Mouse (Mus musculus) embryonic facial prominence, embryonic 15.5 days (tissue): ENCODE results near the gene Rubcnl. TPM values are rescaled to one million over a fixed set of nuclear protein-coding genes. Genes with fewer than 3 reads are reported as not detected.

ENCODE experiments used
- ATAC-seq: fragments of 200-750 bp; cut with Nextera tagmentation; 2 replicates; pipeline ENCODE4 v1.8.0; 2017; ENCODE audit warnings: low read depth, moderate TSS enrichment; ENCODE audit not compliant: insufficient number of reproducible peaks, low FRiP score, low TSS enrichment
- H3K27ac ChIP-seq: fragments of 300-500 bp; sonication (generic); replicated peaks from 2 replicates; pipeline ENCODE4 v1.5.1; 2015; ENCODE audit warnings: mild to moderate bottlenecking, inconsistent platforms
- H3K27me3 ChIP-seq: fragments of 300-500 bp; sonication (generic); 2 replicates; pipeline ENCODE4 v1.6.1; 2015; ENCODE audit warnings: inconsistent platforms
- H3K36me3 ChIP-seq: fragments of 300-500 bp; sonication (generic); 2 replicates; pipeline ENCODE4 v1.6.1; 2015; ENCODE audit warnings: mild to moderate bottlenecking, inconsistent platforms
- H3K4me1 ChIP-seq: fragments of 300-500 bp; sonication (generic); 2 replicates; pipeline ENCODE4 v1.6.1; 2015; ENCODE audit warnings: inconsistent platforms
- H3K4me2 ChIP-seq: fragments of 300-500 bp; sonication (generic); replicated peaks from 2 replicates; pipeline ENCODE4 v1.6.1; 2015; ENCODE audit warnings: mild to moderate bottlenecking, inconsistent platforms
- H3K4me3 ChIP-seq: fragments of 300-500 bp; sonication (generic); replicated peaks from 2 replicates; pipeline ENCODE4 v1.5.1; 2015; ENCODE audit warnings: mild to moderate bottlenecking, inconsistent platforms
- H3K9ac ChIP-seq: fragments of 300-500 bp; sonication (generic); 2 replicates; pipeline ENCODE4 v1.6.1; 2015; ENCODE audit warnings: inconsistent platforms
- H3K9me3 ChIP-seq: fragments of 300-500 bp; sonication (generic); replicated peaks from 2 replicates; pipeline ENCODE4 v1.6.1; 2016; ENCODE audit warnings: inconsistent platforms
- WGBS: fragments of 180-500 bp; shearing (Covaris S2); methylation state at CpG from one replicate; pipeline ENCODE4 v1.1.7; 2015; 5-methylcytosine and 5-hydroxymethylcytosine counted together
- polyA plus RNA-seq: library from polyadenylated mRNA; unstranded; fragments of >200 nt; fragmentation: Nextera tagmentation; extraction: Ambion mirVana; gene quantifications from 2 replicates; pipeline ENCODE4 v1.2.1, GENCODE M21; 2015

Rubcnl gene
- polyA plus RNA-seq, 1 experiment from 2014 or later: 0.59 TPM

GRCm38 (mm10) chr14:75017877-75018825, 2.3 kb downstream of the Rubcnl start:
- Histone ChIP-seq H3K27me3 (no peaks in the 10 kb centered on the region; the same call in 1 of the 2 replicates), H3K4me1 (0 out of 2 replicates have a peak, but pooled peaks cover 5% of the 10 kb centered on the region), H3K27ac (no peak overlapping the region), H3K9me3 (no peaks in the 10 kb centered on the region), H3K9ac (no peak overlapping the region), H3K36me3 (no peaks in the 10 kb centered on the region), H3K4me3 (no peak overlapping the region), H3K4me2 (no peak overlapping the region)
- no peak for ATAC-seq
- WGBS: 80% methylated on average over 18 of the region's 18 CpGs

DNA sequence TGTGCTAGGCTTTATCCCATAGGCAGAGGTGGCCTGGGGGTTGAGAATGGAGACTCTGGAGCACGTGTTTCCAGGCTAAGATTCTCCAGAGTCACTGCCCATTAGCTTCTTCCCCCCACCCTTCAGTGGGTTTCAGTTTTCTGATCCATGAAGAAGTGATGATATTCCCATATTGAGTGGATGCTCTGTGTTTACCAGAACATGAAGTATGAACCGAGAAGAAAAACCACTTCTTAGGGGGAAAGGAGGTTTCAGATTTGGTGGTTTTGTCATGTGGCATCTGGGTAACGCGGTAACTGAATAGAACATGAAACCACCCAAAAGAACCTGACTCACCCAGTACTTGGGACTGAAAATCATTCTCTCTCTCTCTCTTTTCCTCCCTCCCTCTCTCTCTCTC, 3.0 kb downstream of the Rubcnl start:
- no peak for ATAC-seq
- H3K4me2 ChIP-seq: no peak overlapping the region
- no peaks in the 10 kb centered on the region for H3K36me3 ChIP-seq
- 39% methylated on average over 4 of the region's 4 CpGs for WGBS
- H3K27ac ChIP-seq: no peak overlapping the region
- H3K27me3 ChIP-seq: no peaks in the 10 kb centered on the region; the same call in 1 of the 2 replicates
- no peak overlapping the region for H3K4me3 ChIP-seq
- H3K9me3 ChIP-seq: no peaks in the 10 kb centered on the region
- no peak overlapping the region for H3K9ac ChIP-seq
- H3K4me1 ChIP-seq: 0 out of 2 replicates have a peak, but pooled peaks cover 5% of the 10 kb centered on the region

DNA sequence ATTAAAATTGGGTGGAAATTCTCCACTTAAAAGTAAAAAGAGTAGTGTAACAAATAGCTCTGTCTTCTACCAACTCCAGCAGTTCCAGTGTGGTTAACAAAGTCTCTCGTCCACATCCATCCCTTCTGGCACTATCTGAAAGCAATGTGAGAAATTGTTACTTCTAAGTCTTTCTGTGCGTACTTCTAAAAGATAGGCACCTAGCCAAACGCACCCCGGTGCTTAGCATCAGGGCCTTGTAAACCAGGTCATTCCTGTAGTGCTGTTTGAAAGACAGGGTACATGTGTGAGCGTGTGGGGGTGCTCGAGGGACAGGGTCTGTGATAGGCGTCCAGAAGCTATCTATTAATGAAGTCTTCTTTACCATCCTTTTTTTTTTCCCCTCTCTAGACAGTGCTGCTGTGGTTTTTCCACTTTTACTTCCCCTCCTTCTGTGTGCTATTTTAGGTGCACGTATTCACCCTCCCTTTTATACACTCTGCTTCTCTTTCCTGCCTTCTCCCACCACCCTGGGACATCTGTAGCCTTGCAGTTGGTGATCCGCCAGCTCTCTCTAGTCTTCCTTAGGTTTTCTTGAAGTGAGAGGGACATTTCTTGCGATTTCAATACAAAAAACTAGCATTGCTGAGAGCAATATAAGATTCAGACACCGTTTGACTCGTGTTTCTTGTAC, 4.9 kb downstream of the Rubcnl start:
- Histone ChIP-seq H3K27ac (no peak overlapping the region), H3K4me1 (0 out of 2 replicates have a peak, but pooled peaks cover 5% of the 10 kb centered on the region), H3K4me2 (no peak overlapping the region), H3K9ac (no peak overlapping the region), H3K27me3 (no peaks in the 10 kb centered on the region; the same call in 1 of the 2 replicates), H3K36me3 (no peaks in the 10 kb centered on the region), H3K9me3 (no peaks in the 10 kb centered on the region), H3K4me3 (no peak overlapping the region)
- WGBS: 70% methylated on average over 12 of the region's 12 CpGs
- ATAC-seq: no peak

DNA sequence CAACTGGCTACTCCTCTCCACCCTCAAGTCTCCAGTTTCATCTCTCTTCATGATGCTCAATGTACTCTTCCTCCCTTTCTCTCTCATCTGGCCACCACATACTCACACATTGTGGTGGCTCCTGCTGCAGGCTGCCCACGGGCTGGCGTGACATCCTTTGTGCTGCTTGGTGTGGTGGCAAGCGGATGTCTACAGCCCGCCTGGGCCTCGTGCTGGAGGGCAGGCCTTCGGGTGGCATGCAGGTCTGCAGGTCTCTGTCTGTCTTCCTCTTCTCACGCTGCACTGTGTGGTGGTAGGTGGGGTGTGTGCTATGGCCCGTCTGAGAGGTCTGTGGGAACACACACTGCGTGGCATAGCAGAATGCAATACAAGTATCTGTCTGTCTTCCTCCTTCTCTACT, 6.7 kb downstream of the Rubcnl start:
- no peaks in the 10 kb centered on the region for H3K4me1 ChIP-seq
- no peaks in the 10 kb centered on the region for H3K9me3 ChIP-seq
- H3K4me3 ChIP-seq: no peak overlapping the region
- H3K27me3 ChIP-seq: no peaks in the 10 kb centered on the region
- H3K36me3 ChIP-seq: no peaks in the 10 kb centered on the region
- H3K4me2 ChIP-seq: no peak overlapping the region
- no peak overlapping the region for H3K27ac ChIP-seq
- H3K9ac ChIP-seq: no peak overlapping the region
- ATAC-seq: no peak
- 86% methylated on average over 9 of the region's 9 CpGs for WGBS

GRCm38 (mm10) chr14:75024793-75025710, 9.2 kb downstream of the Rubcnl start:
- 81% methylated on average over 8 of the region's 8 CpGs for WGBS
- no peaks in the 10 kb centered on the region for H3K36me3 ChIP-seq
- H3K9ac ChIP-seq: no peak overlapping the region
- ATAC-seq: no peak
- H3K4me1 ChIP-seq: no peaks in the 10 kb centered on the region
- H3K27me3 ChIP-seq: no peaks in the 10 kb centered on the region
- H3K4me2 ChIP-seq: no peak overlapping the region
- H3K27ac ChIP-seq: no peak overlapping the region
- no peaks in the 10 kb centered on the region for H3K9me3 ChIP-seq
- no peak overlapping the region for H3K4me3 ChIP-seq

GRCm38 (mm10) chr14:75030764-75031163, 14.9 kb downstream of the Rubcnl start:
- Histone ChIP-seq H3K9me3 (no peaks in the 10 kb centered on the region), H3K9ac (no peak overlapping the region), H3K27me3 (no peaks in the 10 kb centered on the region), H3K4me3 (no peak overlapping the region), H3K36me3 (no peaks in the 10 kb centered on the region), H3K4me1 (no peaks in the 10 kb centered on the region), H3K27ac (no peak overlapping the region), H3K4me2 (no peak overlapping the region)
- WGBS: 71% methylated on average over 7 of the region's 7 CpGs
- no peak for ATAC-seq

- H3K36me3 ChIP-seq: no peaks in the 10 kb centered on the region
- no peaks in the 10 kb centered on the region for H3K4me1 ChIP-seq
- H3K9ac ChIP-seq: no peak overlapping the region
- ATAC-seq: no peak
- WGBS: 80% methylated on average over 9 of the region's 9 CpGs
- no peaks in the 10 kb centered on the region for H3K27me3 ChIP-seq
- no peak overlapping the region for H3K4me2 ChIP-seq
- H3K27ac ChIP-seq: no peak overlapping the region
- no peak overlapping the region for H3K4me3 ChIP-seq
- no peaks in the 10 kb centered on the region for H3K9me3 ChIP-seq
Measured at GRCm38 (mm10) chr14:75031999-75032575, 16.3 kb downstream of the Rubcnl start.

- H3K27ac ChIP-seq: no peak overlapping the region
- no peak for ATAC-seq
- H3K4me3 ChIP-seq: no peak overlapping the region
- no peak overlapping the region for H3K4me2 ChIP-seq
- no peaks in the 10 kb centered on the region for H3K36me3 ChIP-seq
- H3K4me1 ChIP-seq: no peaks in the 10 kb centered on the region
- no peak overlapping the region for H3K9ac ChIP-seq
- 78% methylated on average over 4 of the region's 4 CpGs for WGBS
- no peaks in the 10 kb centered on the region for H3K9me3 ChIP-seq
- H3K27me3 ChIP-seq: no peaks in the 10 kb centered on the region
Measured at GRCm38 (mm10) chr14:75032742-75033141, 16.9 kb downstream of the Rubcnl start.

DNA sequence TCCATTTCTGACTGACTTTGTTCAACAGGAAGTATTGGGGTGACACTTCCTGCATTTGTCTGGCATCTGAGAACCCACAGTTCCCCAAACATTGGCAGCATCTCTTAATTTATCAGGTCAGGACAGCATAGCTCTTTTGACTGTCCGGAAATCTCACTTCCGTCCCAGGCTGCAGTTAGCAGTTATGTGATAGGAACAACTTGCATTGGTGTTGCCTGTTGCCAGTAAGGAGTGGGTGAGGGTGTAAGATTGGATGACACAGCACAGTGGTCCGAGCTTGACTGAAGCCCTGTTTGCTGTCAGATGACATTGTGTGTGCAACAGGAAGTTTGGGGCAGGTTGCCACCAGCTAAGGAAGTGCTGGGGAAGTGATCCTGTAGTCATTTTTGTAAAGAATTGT, 18.4 kb downstream of the Rubcnl start:
- Histone ChIP-seq H3K27ac (no peak overlapping the region), H3K27me3 (no peaks in the 10 kb centered on the region), H3K4me2 (no peak overlapping the region), H3K4me1 (no peaks in the 10 kb centered on the region), H3K36me3 (no peaks in the 10 kb centered on the region), H3K4me3 (no peak overlapping the region), H3K9ac (no peak overlapping the region), H3K9me3 (no peaks in the 10 kb centered on the region)
- no peak for ATAC-seq
- WGBS: 75% methylated on average over 3 of the region's 3 CpGs

- Histone ChIP-seq H3K4me2 (no peak overlapping the region), H3K27ac (no peak overlapping the region), H3K9ac (no peak overlapping the region), H3K4me1 (no peaks in the 10 kb centered on the region), H3K27me3 (no peaks in the 10 kb centered on the region), H3K9me3 (no peaks in the 10 kb centered on the region), H3K36me3 (no peaks in the 10 kb centered on the region), H3K4me3 (no peak overlapping the region)
- WGBS: 61% methylated on average over 11 of the region's 11 CpGs
- no peak for ATAC-seq
Measured at GRCm38 (mm10) chr14:75035431-75035830, 19.6 kb downstream of the Rubcnl start.
